Mouse (Mus musculus) adrenal gland, postnatal 0 days (tissue): Measurements from ENCODE around the gene Mxi1. TPM values are rescaled to one million over a fixed set of nuclear protein-coding genes. Genes with fewer than 3 reads are reported as not detected.

Experiments
- polyA plus RNA-seq: library from polyadenylated mRNA; unstranded; fragments of >200 nt; fragmentation: Nextera tagmentation; extraction: Ambion mirVana; gene quantifications from 2 replicates; pipeline ENCODE4 v1.2.1, GENCODE M21; 2015

Gene Mxi1
- polyA plus RNA-seq, result 40.8 and 43.5 TPM in 2 replicates

GRCm38 (mm10) chr19:53310348-53310747 is at the start of gene Mxi1:
TSS of gene Mxi1 (plus strand) at chr19:53310518.

GRCm38 (mm10) chr19:53371666-53372065 is 61.3 kb downstream of the Mxi1 start, which contains the start of gene Gm10197:
TSS of gene Gm10197 (minus strand) at chr19:53371766.

GRCm38 (mm10) chr19:53390495-53391007 is 80.2 kb downstream of the Mxi1 start, which contains the start of gene Smndc1:
TSS of gene Smndc1 (minus strand) at chr19:53390578.

Other genes with a start within 250 kb of the Mxi1 start
- 49.0 and 49.7 TPM in 2 replicates for gene Add3, start 170.1 kb upstream of the Mxi1 start, polyA plus RNA-seq
- gene Gm10197, start 61.2 kb downstream of the Mxi1 start, polyA plus RNA-seq, result not detected in 2 replicates
- 22.8 and 34.7 TPM in 2 replicates for gene Smndc1, start 80.1 kb downstream of the Mxi1 start, polyA plus RNA-seq
- 4.2 and 6.7 TPM in 2 replicates for gene Dusp5, start 218.6 kb downstream of the Mxi1 start, polyA plus RNA-seq